Mouse (Mus musculus) bone marrow, adult 2 months (tissue): ENCODE measurements at regions not wholly inside any gene's neighbourhood (a gene's known extent, or its start where the extent isn't known, plus 50 kb on each side); places are given as distances from the start of the nearest gene placed in this dataset.

ENCODE experiments used
- H3K27ac ChIP-seq: fragments of 200-500 bp; 2 replicates; pipeline ENCODE4 v1.5.1; 2012; ENCODE audit warnings: low read depth, mild to moderate bottlenecking, control low read depth, inconsistent platforms, low read length; ENCODE audit not compliant: control insufficient read depth, poor library complexity, insufficient read depth
- H3K4me1 ChIP-seq: fragments of 200-500 bp; 2 replicates; pipeline ENCODE4 v1.6.1; 2011; ENCODE audit warnings: low read length; ENCODE audit not compliant: control insufficient read depth, insufficient read depth
- H3K4me3 ChIP-seq: fragments of 200-500 bp; replicated peaks from 2 replicates; pipeline ENCODE3; 2011; ENCODE audit warnings: mild to moderate bottlenecking, low read depth, low read length, control low read depth; ENCODE audit not compliant: control insufficient read depth
- CTCF ChIP-seq: fragments of 200-500 bp; IDR thresholded peaks from 2 replicates; pipeline ENCODE4 v1.5.1; 2011; ENCODE audit warnings: low read length, control low read depth; ENCODE audit not compliant: control insufficient read depth, insufficient read depth
- POLR2A ChIP-seq: fragments of 200-500 bp; IDR thresholded peaks from 2 replicates; pipeline ENCODE4 v1.6.1; 2011; ENCODE audit warnings: low read depth, mild to moderate bottlenecking, control low read depth, low read length, borderline replicate concordance; ENCODE audit not compliant: control insufficient read depth
- WGBS: fragments of 180-500 bp; shearing (Covaris S2); methylation state at CpG from one replicate; pipeline ENCODE4 v1.1.7; 2018; 5-methylcytosine and 5-hydroxymethylcytosine counted together

DNA sequence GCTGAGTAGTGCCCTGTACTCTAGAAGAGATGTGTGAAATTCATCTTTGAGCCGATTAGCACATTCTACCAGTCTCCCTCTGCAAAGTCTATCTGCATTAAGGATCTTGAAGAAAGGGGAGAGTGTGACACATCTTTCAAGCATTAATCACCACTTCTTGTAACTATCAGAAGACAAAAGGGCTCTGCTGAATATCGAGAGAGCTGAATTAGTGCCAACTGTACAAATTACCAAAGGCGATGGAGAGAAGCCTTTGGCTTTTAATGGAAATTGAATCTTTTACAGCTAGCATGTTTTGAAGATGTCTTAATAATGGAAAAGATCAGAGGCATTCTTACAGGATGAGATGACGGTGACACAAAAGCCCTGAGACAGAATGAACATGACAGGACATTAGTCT is 97.2 kb upstream of the Pam start:
- H3K27ac ChIP-seq, result no peak overlapping the region
- H3K4me3 ChIP-seq, result no peak overlapping the region
- no peaks in the 10 kb centered on the region for H3K4me1 ChIP-seq
- TF ChIP-seq CTCF (no peak), POLR2A (no peak)
- 81% methylated on average over 4 of the region's 4 CpGs for WGBS

DNA sequence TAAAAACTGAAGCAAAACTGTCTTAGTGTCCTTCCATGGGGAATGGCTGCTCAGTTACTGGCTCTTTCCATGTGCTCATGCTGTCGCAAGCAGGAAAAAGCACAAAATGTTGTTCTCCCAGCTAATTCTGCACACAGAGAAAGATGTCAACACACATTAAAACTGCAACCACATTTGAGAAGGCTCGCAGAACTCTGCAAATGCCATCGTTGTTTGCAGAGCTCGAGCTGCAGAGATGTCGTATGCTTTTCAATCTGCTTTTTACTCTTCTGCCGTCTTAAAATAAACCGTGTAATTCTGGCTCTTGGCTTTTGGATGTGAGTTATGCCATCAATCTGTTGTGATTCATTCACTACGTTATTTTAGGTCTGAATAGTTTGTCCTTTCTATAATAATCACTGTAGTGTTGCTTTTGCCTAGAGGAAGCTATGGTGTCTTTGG is 96.6 kb upstream of the Pam start:
- WGBS, result 80% methylated on average over 8 of the region's 8 CpGs
- no peaks in the 10 kb centered on the region for H3K4me1 ChIP-seq

DNA sequence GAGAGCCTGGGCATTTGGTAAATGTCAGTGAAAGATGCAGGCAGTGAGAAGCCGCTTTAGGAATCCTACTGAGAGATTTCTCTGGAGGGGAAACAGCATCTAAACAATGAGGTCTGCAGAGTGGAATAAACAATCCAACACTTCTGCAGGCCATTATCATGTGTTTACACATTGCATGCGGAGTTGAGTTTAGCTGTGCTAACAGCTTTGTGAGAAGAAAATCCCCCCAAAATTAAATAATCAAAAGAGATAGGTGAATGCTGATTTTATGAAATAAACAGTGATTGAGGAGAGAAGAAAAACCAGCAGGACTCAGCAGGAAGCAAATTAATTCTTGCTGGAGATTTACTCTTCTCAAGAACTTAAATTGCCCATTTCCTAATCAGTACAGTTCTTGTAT is 95.9 kb upstream of the Pam start:
- no peaks in the 10 kb centered on the region for H3K4me1 ChIP-seq
- no peak overlapping the region for H3K27ac ChIP-seq
- 76% methylated on average over 2 of the region's 2 CpGs for WGBS
- H3K4me3 ChIP-seq, result no peak overlapping the region
- TF ChIP-seq POLR2A (no peak), CTCF (no peak)

More for the DNA sequence above, 96.6 kb upstream of the Pam start:
- no peak for TF ChIP-seq CTCF
- no peak for TF ChIP-seq POLR2A
- Histone ChIP-seq H3K27ac (no peak overlapping the region), H3K4me3 (no peak overlapping the region)

- no peak overlapping the region for H3K27ac ChIP-seq
- TF ChIP-seq POLR2A (no peak), CTCF (no peak)
- H3K4me1 ChIP-seq, result no peaks in the 10 kb centered on the region
- H3K4me3 ChIP-seq, result no peak overlapping the region
- WGBS, result 63% methylated on average over 6 of the region's 6 CpGs
Observed at GRCm38 (mm10) chr1:98190741-98191140, 95.3 kb upstream of the Pam start.

GRCm38 (mm10) chr1:98189991-98190471 is 94.6 kb upstream of the Pam start:
- Histone ChIP-seq H3K27ac (no peak overlapping the region), H3K4me1 (no peaks in the 10 kb centered on the region), H3K4me3 (no peak overlapping the region)
- WGBS, result 81% methylated on average over 6 of the region's 6 CpGs
- TF ChIP-seq CTCF (no peak), POLR2A (no peak)

DNA sequence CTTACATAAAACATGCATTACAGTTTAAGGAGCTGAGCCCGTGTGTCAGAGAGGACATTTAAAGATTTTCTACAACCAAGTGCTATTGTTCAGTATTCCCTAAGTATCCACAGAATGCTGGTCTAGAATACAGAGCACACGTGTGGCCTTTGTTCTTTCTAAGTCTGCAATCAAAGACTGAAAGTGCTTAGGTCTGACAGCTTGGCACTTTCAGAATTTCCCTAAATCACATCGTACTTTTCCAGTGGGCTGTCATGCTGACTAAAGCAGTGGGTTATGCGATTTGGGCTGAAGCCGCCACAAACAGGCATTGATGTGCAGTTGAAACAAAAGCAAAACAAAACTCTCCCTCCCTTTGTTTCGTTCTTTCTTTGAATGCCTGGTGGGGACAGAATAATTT is 84.9 kb upstream of the Pam start:
- 49% methylated on average over 6 of the region's 6 CpGs for WGBS
- no peak overlapping the region for H3K27ac ChIP-seq
- TF ChIP-seq POLR2A, result no peak
- TF ChIP-seq CTCF, result no peak
- H3K4me3 ChIP-seq, result no peak overlapping the region
- no peaks in the 10 kb centered on the region for H3K4me1 ChIP-seq

GRCm38 (mm10) chr1:98179030-98179429 is 83.6 kb upstream of the Pam start:
- H3K4me1 ChIP-seq, result no peaks in the 10 kb centered on the region
- 51% methylated on average over 1 of the region's 1 CpGs for WGBS
- TF ChIP-seq CTCF (peak; percentile 48; the same call in 1 of the 2 replicates), POLR2A (no peak)
- no peak overlapping the region for H3K4me3 ChIP-seq
- H3K27ac ChIP-seq, result no peak overlapping the region

GRCm38 (mm10) chr1:98174811-98175132 is 79.3 kb upstream of the Pam start:
- WGBS, result 88% methylated on average over 4 of the region's 4 CpGs
- TF ChIP-seq CTCF (no peak), POLR2A (no peak)
- H3K27ac ChIP-seq, result no peak overlapping the region
- no peaks in the 10 kb centered on the region for H3K4me1 ChIP-seq
- H3K4me3 ChIP-seq, result no peak overlapping the region
